9 mouse cellular contexts compared by ENCODE assay signal in the genomic region with DNA sequence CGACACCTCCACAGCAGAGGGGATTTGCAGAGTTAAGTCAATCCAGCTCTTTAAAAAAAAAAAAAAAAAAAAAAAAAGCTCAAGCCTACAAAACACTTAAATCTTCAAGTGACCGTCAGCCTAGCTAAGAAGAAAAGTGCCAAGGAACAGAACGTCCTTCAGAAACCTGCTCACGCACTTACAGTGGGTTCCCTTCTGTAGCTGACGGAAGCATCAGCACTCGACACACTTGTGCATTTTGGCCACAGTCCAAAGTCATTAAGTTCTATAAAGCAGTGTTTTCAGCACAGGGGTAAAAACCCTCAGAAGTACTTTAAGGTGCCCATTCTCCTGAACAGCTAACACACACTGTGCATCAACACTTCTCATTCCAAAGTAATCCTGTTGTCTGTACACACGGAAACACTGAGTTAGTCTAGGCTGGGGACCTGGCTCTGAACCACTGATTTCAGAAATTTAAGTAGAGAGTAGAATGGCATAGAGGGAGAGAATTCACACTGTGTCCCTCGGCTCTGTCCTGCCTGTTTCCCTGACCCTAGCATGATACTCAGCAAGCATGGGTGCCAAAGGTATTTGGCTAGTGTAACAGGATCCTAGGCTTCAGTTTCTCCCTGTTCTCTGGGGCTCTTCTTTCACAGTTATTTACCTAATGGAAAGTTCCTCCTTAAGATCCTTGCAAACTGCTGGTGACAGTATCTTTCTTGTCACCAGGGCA.
DNase-seq lines count a peak whose midpoint lies in the region; ATAC-seq and TF ChIP-seq lines count a peak whose summit lies in the region.
"Had no signal": no experiment of that assay in that cellular context is flagged by ENCODE, and none has a peak within 500 bp of the region (broad histone marks: within the 10 kb centered on the region; RNA-seq: fewer than 3 reads in every experiment).

No protein-coding gene starts in this region.

- WGBS in heart, embryonic 11.5 days (ENCODE audit: insufficient replicate concordance), result 37% methylated on average over 8 of the region's 8 CpGs
- WGBS in liver, postnatal 0 days (ENCODE audit: insufficient replicate concordance), result 44% methylated on average over 8 of the region's 8 CpGs

- peaks cover 34% of the 10 kb centered on the region for H3K4me1 ChIP-seq in heart, embryonic 11.5 days (ENCODE audit: control insufficient read depth, insufficient read depth, low read length)
- H3K4me1 ChIP-seq in liver, postnatal 0 days (ENCODE audit: insufficient read depth), result peaks cover 47% of the 10 kb centered on the region

- DNase-seq in heart, adult 9 months (ENCODE audit: low spot score in 2 of 2), result peak; percentile 48 to 52
- DNase-seq in heart, postnatal 4 days, result no peak
- DNase-seq in brain, adult 2 months (ENCODE audit: low read depth, low spot score), result peak; percentile 70
- no peak for DNase-seq in liver, postnatal 0 days
- DNase-seq in adrenal gland, postnatal 14 days, result no peak
- DNase-seq in spleen, adult 12 weeks (ENCODE audit: low spot score), result no peak

- no peak overlapping the region for H3K4me2 ChIP-seq in heart, embryonic 11.5 days
- no peak overlapping the region for H3K4me2 ChIP-seq in liver, postnatal 0 days (ENCODE audit: low read depth, low read length)

- no peak overlapping the region for H3K4me3 ChIP-seq in heart, embryonic 11.5 days (ENCODE audit: low read depth, low read length)
- H3K4me3 ChIP-seq in liver, postnatal 0 days (ENCODE audit: low read depth, low read length), result no peak overlapping the region

- no peak for TF ChIP-seq CTCF in liver, postnatal 0 days (IDR thresholded peaks at IDR 0.05; ENCODE audit: low read depth)

- 0 out of 2 replicates have a peak overlapping the region, but pooled peaks have one; percentile 1 for H3K9ac ChIP-seq in heart, embryonic 11.5 days (ENCODE audit: low read depth, low read length)
- no peak overlapping the region for H3K9ac ChIP-seq in liver, postnatal 0 days (replicated peaks)

- ATAC-seq in heart, embryonic 11.5 days (replicated peaks; ENCODE audit: insufficient number of reproducible peaks, low FRiP score, low TSS enrichment), result no peak
- 0 out of 2 replicates have a peak, but pooled peaks have one; percentile 20 for ATAC-seq in liver, postnatal 0 days
- no peak for ATAC-seq in monocyte, adult 5-6 weeks (replicated peaks; ENCODE audit: insufficient number of reproducible peaks, low FRiP score, low TSS enrichment, poor library complexity, severe bottlenecking)
- ATAC-seq: Patski had no signal

- H3K9me3 ChIP-seq in heart, embryonic 11.5 days (replicated peaks; ENCODE audit: control insufficient read depth, low read length), result no peaks in the 10 kb centered on the region
- no peaks in the 10 kb centered on the region for H3K9me3 ChIP-seq in liver, postnatal 0 days (ENCODE audit: low read length)

- peak overlapping the region; percentile 71; the same call in 1 of the 2 replicates for H3K27ac ChIP-seq in heart, embryonic 11.5 days (ENCODE audit: low read depth, low read length)
- H3K27ac ChIP-seq in liver, postnatal 0 days (ENCODE audit: low read depth), result peak overlapping the region; percentile 41; the same call in 1 of the 2 replicates

- TF ChIP-seq EP300 in liver, postnatal 0 days (IDR thresholded peaks at IDR 0.05; ENCODE audit: low read depth), result peak; percentile 52; the same call in 1 of the 2 replicates

- H3K27me3 ChIP-seq in heart, embryonic 11.5 days (ENCODE audit: control insufficient read depth, insufficient read depth, low read length), result no peaks in the 10 kb centered on the region
- H3K27me3 ChIP-seq in liver, postnatal 0 days (ENCODE audit: insufficient read depth, low read length), result no peaks in the 10 kb centered on the region
- H3K27me3 ChIP-seq: Patski had no signal

- peaks cover 2% of the 10 kb centered on the region; the same call in 1 of the 2 replicates for H3K36me3 ChIP-seq in heart, embryonic 11.5 days (ENCODE audit: control insufficient read depth, insufficient read depth, low read length)
- H3K36me3 ChIP-seq in liver, postnatal 0 days (replicated peaks; ENCODE audit: insufficient read depth, low read length), result peaks cover 2% of the 10 kb centered on the region; the same call in 1 of the 2 replicates

Comparison
In these comparisons a context has a peak if more than half of its experiments do, and no peak if none do; other contexts are left out.
1. DNase-seq: peak in heart, adult 9 months (2 of 2) and brain, adult 2 months (single experiment); none in heart, postnatal 4 days (single experiment), liver, postnatal 0 days (single experiment), adrenal gland, postnatal 14 days (single experiment) and spleen, adult 12 weeks (single experiment).